8 mouse cellular contexts compared by ENCODE assay signal in genomic region chr12:98212457-98213175, GRCm38 (mm10). TPM values are rescaled to one million over a fixed set of nuclear protein-coding genes. Genes with fewer than 3 reads are reported as not detected.
A peak's percentile ranks its signal among the peaks of the same experiment; 100 is the strongest.
DNase-seq lines count a peak whose midpoint lies in the region; ATAC-seq and TF ChIP-seq lines count a peak whose summit lies in the region.

No protein-coding gene starts in this region.

- DNase-seq in kidney, adult 9 months = peak; percentile 28
- DNase-seq in kidney, postnatal 25 days = no peak
- DNase-seq in ES-E14 (ENCODE audit: low read depth, low spot score) = no peak
- DNase-seq in cerebellum, postnatal 25 days = peak; percentile 17 to 50
- DNase-seq in heart, postnatal 14 days = peak; percentile 17 to 41
- peak; percentile 57 for DNase-seq in limb, embryonic 14.5 days (ENCODE audit: low spot score)
- no peak for DNase-seq in urinary bladder, adult 2 months (ENCODE audit: low spot score)

- in situ Hi-C loops in ES-E14 (cut with MboI; ENCODE audit: low sequenced_read_pairs in 2 of 2, unreplicated experiment in 2 of 2) = no loop called here

- no peak overlapping the region for H3K4me2 ChIP-seq in limb, embryonic 14.5 days (replicated peaks; ENCODE audit: low read depth, low read length, severe bottlenecking)
- no peak overlapping the region for H3K4me2 ChIP-seq in neural tube, embryonic 14.5 days (ENCODE audit: low read depth, low read length)

- H3K27ac ChIP-seq in ES-E14 (ENCODE audit: insufficient read depth, low read depth, low read length, poor library complexity, severe bottlenecking) = no peak overlapping the region
- no peak overlapping the region for H3K27ac ChIP-seq in limb, embryonic 14.5 days (replicated peaks; ENCODE audit: low read depth, low read length)
- H3K27ac ChIP-seq in neural tube, embryonic 14.5 days (ENCODE audit: low read depth, low read length) = no peak overlapping the region

- ATAC-seq in limb, embryonic 14.5 days (ENCODE audit: low FRiP score, low read depth) = no peak
- peak; percentile 83; the same call in 1 of the 2 replicates for ATAC-seq in neural tube, embryonic 14.5 days (ENCODE audit: low read depth)

- TF ChIP-seq POLR2A in limb, embryonic 14.5 days (IDR thresholded peaks at IDR 0.05; ENCODE audit: borderline replicate concordance, extremely low read depth, insufficient read depth, insufficient read length) = no peak

- H3K9me3 ChIP-seq in ES-E14 (ENCODE audit: control insufficient read depth, insufficient read depth, low read depth, low read length) = no peaks in the 10 kb centered on the region
- no peaks in the 10 kb centered on the region for H3K9me3 ChIP-seq in limb, embryonic 14.5 days (ENCODE audit: control insufficient read depth, low read length)
- no peaks in the 10 kb centered on the region for H3K9me3 ChIP-seq in neural tube, embryonic 14.5 days (ENCODE audit: control insufficient read depth, low read length)

- 85% methylated on average over 13 of the region's 13 CpGs for WGBS in limb, embryonic 14.5 days
- WGBS in neural tube, embryonic 14.5 days = 88% methylated on average over 13 of the region's 13 CpGs

- no peaks in the 10 kb centered on the region for H3K4me1 ChIP-seq in ES-E14 (ENCODE audit: control insufficient read depth in 2 of 2, insufficient read depth in 2 of 2, low read length in 2 of 2, poor library complexity in 1 of 2)
- H3K4me1 ChIP-seq in limb, embryonic 14.5 days (ENCODE audit: control insufficient read depth, insufficient read depth, low read length) = no peaks in the 10 kb centered on the region
- H3K4me1 ChIP-seq in neural tube, embryonic 14.5 days (ENCODE audit: control insufficient read depth, insufficient read depth, low read length) = no peaks in the 10 kb centered on the region

- no peaks in the 10 kb centered on the region; the same call in 1 of the 2 replicates for H3K36me3 ChIP-seq in ES-E14 (ENCODE audit: control insufficient read depth, insufficient read depth, low read length, poor library complexity, severe bottlenecking)
- H3K36me3 ChIP-seq in limb, embryonic 14.5 days (ENCODE audit: control insufficient read depth, insufficient read depth, low read length) = peaks cover 7% of the 10 kb centered on the region; the same call in 1 of the 2 replicates
- no peaks in the 10 kb centered on the region for H3K36me3 ChIP-seq in neural tube, embryonic 14.5 days (ENCODE audit: control insufficient read depth, insufficient read depth, low read length)

- intact Hi-C loops in heart, postnatal 14 days (cut with DNase I) = loop anchor here (2.0 kb wide), 1 partner anchor 134 kb away; no protein-coding TSS in a partner anchor

- no peaks in the 10 kb centered on the region for H3K27me3 ChIP-seq in limb, embryonic 14.5 days (ENCODE audit: control insufficient read depth, insufficient read depth, low read length)
- no peaks in the 10 kb centered on the region for H3K27me3 ChIP-seq in neural tube, embryonic 14.5 days (ENCODE audit: control insufficient read depth, insufficient read depth, low read length)

- H3K9ac ChIP-seq in ES-E14 (ENCODE audit: insufficient read depth, low read depth, low read length, poor library complexity, severe bottlenecking) = no peak overlapping the region
- no peak overlapping the region for H3K9ac ChIP-seq in limb, embryonic 14.5 days (ENCODE audit: low read depth, low read length, severe bottlenecking)
- no peak overlapping the region for H3K9ac ChIP-seq in neural tube, embryonic 14.5 days (replicated peaks; ENCODE audit: low read depth, low read length)

- H3K4me3 ChIP-seq in ES-E14 (ENCODE audit: insufficient read depth in 1 of 2, low read depth in 1 of 2, low read length in 2 of 2, poor library complexity in 1 of 2, severe bottlenecking in 1 of 2) = no peak overlapping the region
- no peak overlapping the region for H3K4me3 ChIP-seq in limb, embryonic 14.5 days (replicated peaks; ENCODE audit: low read length)
- no peak overlapping the region for H3K4me3 ChIP-seq in neural tube, embryonic 14.5 days (ENCODE audit: low read depth, low read length)

TF ChIP-seq in ES-E14, 5 proteins besides CTCF, POLR2A, EP300 and RAD21:
- 0 out of 2 replicates have a peak, but pooled peaks have one; percentile 19 for TF ChIP-seq ZC3H11A (IDR thresholded peaks at IDR 0.05; ENCODE audit: borderline replicate concordance, low read depth, low read length)
- no peak for TF ChIP-seq MAFK (IDR thresholded peaks at IDR 0.05; ENCODE audit: insufficient read depth, low read depth, low read length)
- no peak for TF ChIP-seq CHD2 (IDR thresholded peaks at IDR 0.05; ENCODE audit: low read depth, low read length)

RNA-seq across cellular contexts. Expression of gene Galc, which starts 46.6 kb away (rescaled TPM):
- total RNA-seq in ES-E14 (2012; rRNA removed) = 7.5 and 8.2 TPM in 2 replicates
- total RNA-seq in heart, postnatal 14 days (2021) = 1 to 10 TPM; 7.9 to 8.4 TPM
- 14.4 and 16.0 TPM in 2 replicates for polyA plus RNA-seq in limb, embryonic 14.5 days (2012; rRNA removed)
- polyA plus RNA-seq in limb, embryonic 14.5 days (2014; fragmentation: Nextera tagmentation; extraction: Ambion mirVana) = 7.2 and 9.9 TPM in 2 replicates
- polyA plus RNA-seq in neural tube, embryonic 14.5 days (2014; fragmentation: Nextera tagmentation; extraction: Ambion mirVana) = 14.3 and 15.6 TPM in 2 replicates
- 10.2 and 11.8 TPM in 2 replicates for polyA plus RNA-seq in urinary bladder, adult 2 months (2012; rRNA removed)

RNA-seq across cellular contexts. Expression of gene Gpr65, which starts 55.8 kb away (rescaled TPM):
- 0.13 TPM in 1 of 2 replicates, not detected in the other for total RNA-seq in ES-E14 (2012; rRNA removed)
- total RNA-seq in heart, postnatal 14 days (2021) = 1 to 10 TPM in 1 of 2 experiments, under 1 TPM in 1; 0.43 to 1.3 TPM
- 2.4 and 2.5 TPM in 2 replicates for polyA plus RNA-seq in limb, embryonic 14.5 days (2012; rRNA removed)
- 2.6 and 4.1 TPM in 2 replicates for polyA plus RNA-seq in limb, embryonic 14.5 days (2014; fragmentation: Nextera tagmentation; extraction: Ambion mirVana)
- polyA plus RNA-seq in neural tube, embryonic 14.5 days (2014; fragmentation: Nextera tagmentation; extraction: Ambion mirVana) = 0.30 TPM in 1 of 2 replicates, not detected in the other
- 2.1 and 2.3 TPM in 2 replicates for polyA plus RNA-seq in urinary bladder, adult 2 months (2012; rRNA removed)

Comparison
In these comparisons a context has a peak if more than half of its experiments do, and no peak if none do; other contexts are left out.
1. DNase-seq: peak in kidney, adult 9 months (single experiment), cerebellum, postnatal 25 days (2 of 2), heart, postnatal 14 days (2 of 2) and limb, embryonic 14.5 days (single experiment); none in kidney, postnatal 25 days (0 of 2), ES-E14 (single experiment) and urinary bladder, adult 2 months (single experiment).